Mouse (Mus musculus): Measurements from ENCODE around the gene Gm17409. TPM values are rescaled to one million over a fixed set of nuclear protein-coding genes. Genes with fewer than 3 reads are reported as not detected.

Gm17409 gene
- total RNA-seq, 1 experiment = not detected

DNA sequence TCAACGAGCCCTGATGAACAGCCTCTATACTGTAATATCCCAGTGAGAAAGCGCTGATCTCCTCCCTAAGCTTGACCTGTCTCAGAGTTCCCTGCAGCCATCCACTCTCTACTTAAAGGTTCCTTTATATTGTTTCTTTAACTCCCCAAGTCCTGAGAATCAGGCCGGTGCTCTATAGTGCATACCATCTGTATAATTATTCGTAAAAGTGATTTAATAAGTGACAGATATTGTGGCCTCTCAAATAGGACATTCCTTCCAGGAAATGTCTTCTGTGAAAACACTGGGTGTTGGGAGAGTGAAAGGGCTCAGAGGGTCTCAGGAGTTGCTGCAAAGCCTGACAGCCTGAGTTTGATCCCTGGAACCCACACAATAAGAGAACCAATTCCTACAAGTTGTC lies 8.2 kb downstream of the Gm17409 start:
- Histone ChIP-seq H3K27ac (ENCODE audit: insufficient read depth, low read depth, low read length, poor library complexity, severe bottlenecking) (no peak overlapping the region), H3K9me3 (ENCODE audit: control insufficient read depth, insufficient read depth, low read depth, low read length) (no peaks in the 10 kb centered on the region), H3K36me3 (ENCODE audit: control insufficient read depth, insufficient read depth, low read length, poor library complexity, severe bottlenecking) (no peaks in the 10 kb centered on the region; the same call in 1 of the 2 replicates), H3K9ac (ENCODE audit: insufficient read depth, low read depth, low read length, poor library complexity, severe bottlenecking) (no peak overlapping the region), H3K4me3 (ENCODE audit: insufficient read depth in 1 of 2, low read depth in 1 of 2, low read length in 2 of 2, poor library complexity in 1 of 2, severe bottlenecking in 1 of 2) (no peak overlapping the region), H3K4me1 (ENCODE audit: control insufficient read depth in 2 of 2, insufficient read depth in 2 of 2, low read length in 2 of 2, poor library complexity in 1 of 2) (0 out of 4 replicates have a peak, but pooled peaks cover 0 to 3% of the 10 kb centered on the region in 2 experiments)
- TF ChIP-seq MAFK (IDR thresholded peaks at IDR 0.05; ENCODE audit: insufficient read depth, low read depth, low read length) = no peak
- TF ChIP-seq ZNF384 (IDR thresholded peaks at IDR 0.05; ENCODE audit: low read depth, low read length) = no peak
- no peak for TF ChIP-seq HCFC1 (IDR thresholded peaks at IDR 0.05; ENCODE audit: borderline replicate concordance, insufficient read depth, low read length)
- no peak for TF ChIP-seq ZC3H11A (IDR thresholded peaks at IDR 0.05; ENCODE audit: borderline replicate concordance, low read depth, low read length)
- TF ChIP-seq CHD2 (IDR thresholded peaks at IDR 0.05; ENCODE audit: low read depth, low read length) = no peak
- in situ Hi-C loops (cut with MboI; ENCODE audit: low sequenced_read_pairs in 2 of 2, unreplicated experiment in 2 of 2) = loop anchor here (5.0 to 10.0 kb wide), 2 partner anchors 184 to 187 kb away; no protein-coding TSS in a partner anchor
- no peak for DNase-seq (ENCODE audit: low read depth, low spot score)

DNA sequence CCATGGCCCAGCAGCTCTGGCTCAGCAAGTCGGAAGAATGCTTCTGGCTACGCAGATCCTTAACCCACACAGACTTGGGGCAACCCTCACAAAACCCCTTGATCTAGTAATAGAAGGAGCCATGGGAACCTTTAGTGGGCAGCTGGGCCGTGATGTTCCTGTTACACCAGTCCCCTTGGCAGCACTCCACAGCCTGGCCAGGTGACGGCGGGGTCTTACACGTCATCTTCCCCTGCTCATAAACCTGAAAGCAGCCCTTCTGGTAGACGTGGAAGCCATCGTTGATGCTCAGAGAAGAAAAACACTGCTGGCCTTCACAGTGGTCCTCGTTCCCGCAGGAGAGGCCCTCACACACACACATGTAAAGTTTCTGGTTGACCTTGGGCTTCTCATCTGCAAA lies 9.6 kb downstream of the Gm17409 start:
- in situ Hi-C loops (cut with MboI; ENCODE audit: low sequenced_read_pairs in 2 of 2, unreplicated experiment in 2 of 2) = loop anchor here (5.0 to 10.0 kb wide), 2 partner anchors 183 to 185 kb away; no protein-coding TSS in a partner anchor
- Histone ChIP-seq H3K36me3 (ENCODE audit: control insufficient read depth, insufficient read depth, low read length, poor library complexity, severe bottlenecking) (no peaks in the 10 kb centered on the region; the same call in 1 of the 2 replicates), H3K4me1 (ENCODE audit: control insufficient read depth in 2 of 2, insufficient read depth in 2 of 2, low read length in 2 of 2, poor library complexity in 1 of 2) (0 out of 4 replicates have a peak, but pooled peaks cover 1 to 3% of the 10 kb centered on the region in 2 experiments), H3K9me3 (ENCODE audit: control insufficient read depth, insufficient read depth, low read depth, low read length) (no peaks in the 10 kb centered on the region), H3K4me3 (ENCODE audit: insufficient read depth in 1 of 2, low read depth in 1 of 2, low read length in 2 of 2, poor library complexity in 1 of 2, severe bottlenecking in 1 of 2) (no peak overlapping the region), H3K27ac (ENCODE audit: insufficient read depth, low read depth, low read length, poor library complexity, severe bottlenecking) (no peak overlapping the region), H3K9ac (ENCODE audit: insufficient read depth, low read depth, low read length, poor library complexity, severe bottlenecking) (no peak overlapping the region)
- no peak for DNase-seq (ENCODE audit: low read depth, low spot score)
- TF ChIP-seq HCFC1 (IDR thresholded peaks at IDR 0.05; ENCODE audit: borderline replicate concordance, insufficient read depth, low read length) (no peak), CHD2 (IDR thresholded peaks at IDR 0.05; ENCODE audit: low read depth, low read length) (no peak), ZC3H11A (IDR thresholded peaks at IDR 0.05; ENCODE audit: borderline replicate concordance, low read depth, low read length) (no peak), ZNF384 (IDR thresholded peaks at IDR 0.05; ENCODE audit: low read depth, low read length) (no peak), MAFK (IDR thresholded peaks at IDR 0.05; ENCODE audit: insufficient read depth, low read depth, low read length) (no peak)

DNA sequence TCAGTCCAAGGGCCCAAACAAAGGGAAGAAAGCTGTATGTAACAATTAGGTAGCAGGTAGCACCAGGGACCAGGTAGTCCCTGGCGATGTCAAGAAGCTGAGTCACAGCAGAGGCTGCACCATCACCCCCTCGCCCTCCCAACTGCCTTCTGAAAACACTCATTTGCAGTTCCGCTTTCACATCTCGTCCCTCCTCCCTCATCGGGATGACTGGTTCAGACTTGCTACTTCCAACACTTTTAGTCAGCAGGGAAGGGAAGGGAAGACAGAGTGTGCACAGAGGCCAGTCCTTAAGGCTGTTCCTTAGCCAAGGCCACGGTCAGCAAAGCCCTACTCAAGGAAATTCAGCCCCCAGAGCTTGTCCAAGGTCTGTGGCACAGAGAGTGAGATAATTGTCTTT lies 10.8 kb downstream of the Gm17409 start:
- in situ Hi-C loops (cut with MboI; ENCODE audit: low sequenced_read_pairs in 2 of 2, unreplicated experiment in 2 of 2) = no loop called here
- H3K4me3 ChIP-seq (ENCODE audit: insufficient read depth in 1 of 2, low read depth in 1 of 2, low read length in 2 of 2, poor library complexity in 1 of 2, severe bottlenecking in 1 of 2) = no peak overlapping the region
- no peaks in the 10 kb centered on the region; the same call in 1 of the 2 replicates for H3K36me3 ChIP-seq (ENCODE audit: control insufficient read depth, insufficient read depth, low read length, poor library complexity, severe bottlenecking)
- no peak for DNase-seq (ENCODE audit: low read depth, low spot score)
- no peak overlapping the region for H3K9ac ChIP-seq (ENCODE audit: insufficient read depth, low read depth, low read length, poor library complexity, severe bottlenecking)
- H3K9me3 ChIP-seq (ENCODE audit: control insufficient read depth, insufficient read depth, low read depth, low read length) = no peaks in the 10 kb centered on the region
- TF ChIP-seq MAFK (IDR thresholded peaks at IDR 0.05; ENCODE audit: insufficient read depth, low read depth, low read length) (no peak), CHD2 (IDR thresholded peaks at IDR 0.05; ENCODE audit: low read depth, low read length) (no peak), ZNF384 (IDR thresholded peaks at IDR 0.05; ENCODE audit: low read depth, low read length) (no peak), HCFC1 (IDR thresholded peaks at IDR 0.05; ENCODE audit: borderline replicate concordance, insufficient read depth, low read length) (no peak), ZC3H11A (IDR thresholded peaks at IDR 0.05; ENCODE audit: borderline replicate concordance, low read depth, low read length) (no peak)
- no peak overlapping the region for H3K27ac ChIP-seq (ENCODE audit: insufficient read depth, low read depth, low read length, poor library complexity, severe bottlenecking)
- peaks cover 1 to 5% of the 10 kb centered on the region in 2 experiments; a peak in 1 of 4 replicates for H3K4me1 ChIP-seq (ENCODE audit: control insufficient read depth in 2 of 2, insufficient read depth in 2 of 2, low read length in 2 of 2, poor library complexity in 1 of 2)

- Histone ChIP-seq H3K4me1 (ENCODE audit: control insufficient read depth in 2 of 2, insufficient read depth in 2 of 2, low read length in 2 of 2, poor library complexity in 1 of 2) (peaks cover 1 to 6% of the 10 kb centered on the region in 2 experiments; a peak in 1 of 4 replicates), H3K4me3 (ENCODE audit: insufficient read depth in 1 of 2, low read depth in 1 of 2, low read length in 2 of 2, poor library complexity in 1 of 2, severe bottlenecking in 1 of 2) (no peak overlapping the region), H3K9ac (ENCODE audit: insufficient read depth, low read depth, low read length, poor library complexity, severe bottlenecking) (no peak overlapping the region), H3K9me3 (ENCODE audit: control insufficient read depth, insufficient read depth, low read depth, low read length) (no peaks in the 10 kb centered on the region), H3K36me3 (ENCODE audit: control insufficient read depth, insufficient read depth, low read length, poor library complexity, severe bottlenecking) (no peaks in the 10 kb centered on the region; the same call in 1 of the 2 replicates), H3K27ac (ENCODE audit: insufficient read depth, low read depth, low read length, poor library complexity, severe bottlenecking) (no peak overlapping the region)
- TF ChIP-seq CHD2 (IDR thresholded peaks at IDR 0.05; ENCODE audit: low read depth, low read length) = no peak
- no peak for TF ChIP-seq HCFC1 (IDR thresholded peaks at IDR 0.05; ENCODE audit: borderline replicate concordance, insufficient read depth, low read length)
- no peak for TF ChIP-seq ZC3H11A (IDR thresholded peaks at IDR 0.05; ENCODE audit: borderline replicate concordance, low read depth, low read length)
- TF ChIP-seq MAFK (IDR thresholded peaks at IDR 0.05; ENCODE audit: insufficient read depth, low read depth, low read length) = no peak
- TF ChIP-seq ZNF384 (IDR thresholded peaks at IDR 0.05; ENCODE audit: low read depth, low read length) = no peak
- DNase-seq (ENCODE audit: low read depth, low spot score) = no peak
- in situ Hi-C loops (cut with MboI; ENCODE audit: low sequenced_read_pairs in 2 of 2, unreplicated experiment in 2 of 2) = no loop called here
Observed at GRCm38 (mm10) chr2:58481450-58482100, 11.7 kb downstream of the Gm17409 start.

Data from ES-E14 (cell line).